Mouse (Mus musculus) adrenal gland, postnatal 36 days (tissue): Measurements from ENCODE around the gene Eef1b2. TPM values are rescaled to one million over a fixed set of nuclear protein-coding genes. Genes with fewer than 3 reads are reported as not detected.

Experiments
- microRNA-seq: library from miRNA; unstranded; fragments of <30 nt; microRNA quantifications from one replicate; pipeline ENCODE4 v1.2.0, GENCODE M21; 2021
- total RNA-seq, 2 experiments: library from RNA; stranded (reverse); gene quantifications; 2 replicates each; pipeline ENCODE4 v1.2.3; 2021

Gene Eef1b2
- total RNA-seq, 2 experiments from 2014 or later = 624 to 648 TPM

Small RNAs within 50 kb of the gene (microRNA-seq; reads per million reads assigned to microRNA genes)
- not detected for gene Gm24557
- gene Gm27512 = not detected

Other genes with a start within 250 kb of the Eef1b2 start
- gene Ino80d, start 62.2 kb upstream of the Eef1b2 start, total RNA-seq = 10 to 100 TPM; 27.3 to 29.2 TPM
- gene Ndufs1, start within 50 bp of the Eef1b2 start, total RNA-seq = 100 to 1,000 TPM; 264 to 289 TPM
- under 1 TPM; 0.17 to 0.23 TPM for gene Gpr1, start 37.7 kb downstream of the Eef1b2 start, total RNA-seq
- gene Zdbf2, start 96.4 kb downstream of the Eef1b2 start, total RNA-seq = 10 to 100 TPM; 10.9 to 18.3 TPM